Mouse (Mus musculus): ENCODE results near the gene Hps6. TPM values are rescaled to one million over a fixed set of nuclear protein-coding genes. Genes with fewer than 3 reads are reported as not detected.
"Not testable (repeated sequence)": the region's sequence is repeated elsewhere in the genome, so short reads cannot be mapped to it uniquely, and the experiment has no call there.

The Hps6 gene
- total RNA-seq (2021): 1 to 10 TPM; 6.2 to 7.0 TPM

GRCm38 (mm10) chr19:46003371-46004226 lies at the start of gene Hps6:
Gene Hps6, plus strand, starts transcription at chr19:46003508.
- DNase-seq (ENCODE audit: low spot score): peak; percentile 88
- intact Hi-C loops (cut with DNase I): no loop called here

GRCm38 (mm10) chr19:45956736-45957135 lies 46.6 kb upstream of the Hps6 start:
- intact Hi-C loops (cut with DNase I): no loop called here
- DNase-seq (ENCODE audit: low spot score): no peak

- no peak for DNase-seq (ENCODE audit: low spot score)
Observed at GRCm38 (mm10) chr19:45960770-45961169, 42.5 kb upstream of the Hps6 start.

GRCm38 (mm10) chr19:45984379-45984778 lies 18.9 kb upstream of the Hps6 start:
- no peak for DNase-seq (ENCODE audit: low spot score)
- intact Hi-C loops (cut with DNase I): no loop called here

More at GRCm38 (mm10) chr19:45960770-45961169, 42.5 kb upstream of the Hps6 start:
- intact Hi-C loops (cut with DNase I): no loop called here

GRCm38 (mm10) chr19:45988238-45988637 lies 15.1 kb upstream of the Hps6 start:
- intact Hi-C loops (cut with DNase I): no loop called here
- no peak for DNase-seq (ENCODE audit: low spot score)

- intact Hi-C loops (cut with DNase I): no loop called here
- DNase-seq (ENCODE audit: low spot score): no peak
Observed at GRCm38 (mm10) chr19:45991171-45991570, 12.1 kb upstream of the Hps6 start.

GRCm38 (mm10) chr19:45993441-45993840 lies 9.9 kb upstream of the Hps6 start:
- intact Hi-C loops (cut with DNase I): not testable (repeated sequence)

GRCm38 (mm10) chr19:45993981-45994737 lies 9.1 kb upstream of the Hps6 start:
- DNase-seq (ENCODE audit: low spot score): no peak
- intact Hi-C loops (cut with DNase I): no loop called here

More at GRCm38 (mm10) chr19:45993441-45993840, 9.9 kb upstream of the Hps6 start:
- not testable (repeated sequence) for DNase-seq (ENCODE audit: low spot score)

GRCm38 (mm10) chr19:45997365-45997764 lies 5.9 kb upstream of the Hps6 start:
- intact Hi-C loops (cut with DNase I): loop anchor here (5.0 kb wide), 1 partner anchor 40 kb away; no protein-coding TSS in a partner anchor
- DNase-seq (ENCODE audit: low spot score): no peak

- intact Hi-C loops (cut with DNase I): loop anchor here (5.0 kb wide), 1 partner anchor 39 kb away; no protein-coding TSS in a partner anchor
- DNase-seq (ENCODE audit: low spot score): peak; percentile 80
Observed at GRCm38 (mm10) chr19:45997785-45998693, 5.3 kb upstream of the Hps6 start, which contains the start of gene Armh3. Gene Armh3, minus strand, starts transcription at chr19:45998488.

GRCm38 (mm10) chr19:45998694-45999217 lies 4.6 kb upstream of the Hps6 start:
- no peak for DNase-seq (ENCODE audit: low spot score)
- intact Hi-C loops (cut with DNase I): loop anchor here (5.0 kb wide), 1 partner anchor 39 kb away; no protein-coding TSS in a partner anchor

GRCm38 (mm10) chr19:45999378-45999777 lies 3.9 kb upstream of the Hps6 start:
- no peak for DNase-seq (ENCODE audit: low spot score)
- intact Hi-C loops (cut with DNase I): loop anchor here (5.0 kb wide), 1 partner anchor 38 kb away; no protein-coding TSS in a partner anchor

GRCm38 (mm10) chr19:46002279-46002678 lies 1.0 kb upstream of the Hps6 start:
- intact Hi-C loops (cut with DNase I): no loop called here
- no peak for DNase-seq (ENCODE audit: low spot score)

GRCm38 (mm10) chr19:46004814-46005466 lies 1.6 kb downstream of the Hps6 start:
- DNase-seq (ENCODE audit: low spot score): no peak
- intact Hi-C loops (cut with DNase I): no loop called here

- intact Hi-C loops (cut with DNase I): no loop called here
- no peak for DNase-seq (ENCODE audit: low spot score)
Observed at GRCm38 (mm10) chr19:46005680-46006079, 2.4 kb downstream of the Hps6 start.

GRCm38 (mm10) chr19:46014572-46015178 lies 11.4 kb downstream of the Hps6 start:
- peak; percentile 74 for DNase-seq (ENCODE audit: low spot score)
- intact Hi-C loops (cut with DNase I): loop anchor here (2.0 to 5.0 kb wide), 2 partner anchors 62 to 202 kb away; no protein-coding TSS in a partner anchor

- intact Hi-C loops (cut with DNase I): no loop called here
- no peak for DNase-seq (ENCODE audit: low spot score)
Observed at GRCm38 (mm10) chr19:46016023-46016422, 12.7 kb downstream of the Hps6 start.

- DNase-seq (ENCODE audit: low spot score): no peak
- intact Hi-C loops (cut with DNase I): no loop called here
Observed at GRCm38 (mm10) chr19:46024959-46025358, 21.7 kb downstream of the Hps6 start.
